Mouse (Mus musculus) ovary, postnatal 10 days (tissue): ENCODE results near the gene Usp50.

Source experiments
- DNase-seq: peaks from one replicate; pipeline ENCODE4 v3.0.0; 2022; ENCODE audit warnings: low spot score

Usp50 gene

DNA sequence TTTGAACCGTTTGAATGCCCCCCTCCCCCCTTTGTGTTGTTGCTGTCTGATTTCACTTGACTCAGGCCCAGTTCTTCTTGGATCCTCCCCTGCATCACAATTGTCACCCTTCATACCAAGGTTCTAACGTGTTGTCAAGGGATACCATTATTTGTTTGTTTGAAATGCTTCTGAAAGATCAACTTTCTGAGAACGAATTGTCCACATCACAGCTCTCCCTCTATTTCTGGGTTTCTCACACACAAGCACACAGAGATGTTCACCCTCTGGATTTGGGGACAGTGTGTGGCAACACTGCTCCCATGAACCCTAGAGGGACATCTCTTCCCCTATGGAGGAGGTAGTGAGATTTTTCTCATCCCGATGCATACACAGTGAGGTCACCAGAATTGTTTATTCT, at the start of gene Usp50:
Usp50 (minus strand) TSS at position 101 of the 400 bp plus-strand sequence.
- DNase-seq, result no peak

DNA sequence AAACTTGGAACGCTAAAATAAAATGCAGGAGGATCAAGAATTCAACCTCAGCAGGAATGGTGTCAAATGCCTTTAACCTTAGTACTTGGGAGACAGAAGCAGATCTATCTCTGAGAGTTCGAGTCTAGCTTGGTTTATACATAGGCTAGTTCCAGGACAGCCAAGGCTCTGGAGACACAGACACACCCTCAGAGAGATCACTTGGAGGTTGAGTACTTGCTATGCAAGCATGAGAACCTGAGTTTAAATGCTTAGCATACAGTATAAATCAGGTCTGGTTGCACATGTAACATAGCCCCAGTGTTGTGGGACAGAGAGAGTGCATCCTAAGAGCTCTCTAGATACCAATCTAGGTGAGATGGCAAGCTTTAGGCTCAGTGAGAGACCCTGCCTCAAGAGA, 34.1 kb upstream of the Usp50 start:
- DNase-seq, result no peak

DNA sequence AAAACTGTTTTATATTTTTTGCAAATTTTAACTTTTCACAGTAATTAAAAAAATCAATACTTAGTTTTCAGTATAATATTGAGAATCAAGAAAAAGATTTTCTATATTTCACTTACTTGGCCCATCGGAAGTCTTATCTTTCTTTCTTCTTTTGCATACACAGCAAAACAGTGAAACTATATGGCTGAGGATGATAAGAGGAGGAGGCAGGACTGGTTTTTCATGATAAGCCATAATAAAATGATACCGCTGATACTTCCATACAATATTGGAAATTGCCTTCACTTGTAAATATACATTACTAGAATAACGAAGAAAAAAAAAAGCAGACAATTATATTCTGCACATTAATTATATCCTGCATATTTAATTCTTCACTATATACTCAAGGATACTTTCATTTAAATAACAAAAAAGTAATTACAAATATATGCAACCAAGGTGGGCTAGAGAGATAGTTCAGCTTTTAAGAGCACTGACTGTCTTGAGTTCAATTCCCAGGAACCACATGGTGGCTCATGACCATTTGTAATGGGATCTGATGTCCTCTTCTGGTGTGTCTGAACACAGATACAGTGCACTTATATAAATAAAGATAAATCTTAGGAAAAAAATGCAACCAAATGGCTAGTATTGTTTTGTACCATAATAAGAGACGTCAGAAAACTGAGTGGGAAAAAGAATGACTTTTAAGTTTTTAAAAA, 33.5 kb upstream of the Usp50 start:
- DNase-seq, result no peak

DNA sequence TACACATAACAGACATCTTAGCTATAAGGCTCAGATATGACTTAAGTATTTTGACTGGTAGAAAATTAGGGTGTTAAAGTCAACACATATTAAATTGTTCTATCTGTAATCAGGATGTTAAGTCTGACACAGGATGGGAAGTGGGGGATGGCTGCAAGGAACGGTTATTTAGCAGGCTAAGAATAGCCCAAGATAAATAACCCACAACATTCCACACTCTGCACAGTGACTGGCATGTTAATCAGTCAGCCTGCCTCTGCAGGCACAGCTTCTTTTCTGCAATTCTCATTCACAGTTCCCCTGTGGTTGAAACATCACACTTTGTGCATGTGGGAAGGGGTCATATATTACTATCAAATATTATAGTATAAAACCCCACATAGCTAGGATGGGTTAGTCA, 32.6 kb upstream of the Usp50 start:
- DNase-seq, result no peak

DNA sequence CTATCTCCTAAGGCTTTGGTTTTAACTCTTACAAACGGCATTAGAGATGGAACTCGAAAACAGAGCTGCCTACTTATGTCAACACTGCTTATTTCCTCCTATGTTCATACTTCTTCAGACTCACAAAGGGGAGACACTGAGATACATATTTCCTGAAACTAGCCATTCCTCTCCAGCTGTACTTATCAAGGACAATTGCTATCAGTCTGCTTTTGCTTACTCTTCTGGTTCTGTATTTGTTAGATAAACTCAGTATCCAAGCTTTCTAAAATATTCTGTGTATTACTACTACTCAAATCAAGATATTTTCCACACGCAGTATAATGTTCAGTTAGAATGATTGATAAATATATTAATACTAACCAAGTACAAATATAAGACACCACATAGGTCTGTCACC, 18.7 kb upstream of the Usp50 start:
- DNase-seq, result no peak

DNA sequence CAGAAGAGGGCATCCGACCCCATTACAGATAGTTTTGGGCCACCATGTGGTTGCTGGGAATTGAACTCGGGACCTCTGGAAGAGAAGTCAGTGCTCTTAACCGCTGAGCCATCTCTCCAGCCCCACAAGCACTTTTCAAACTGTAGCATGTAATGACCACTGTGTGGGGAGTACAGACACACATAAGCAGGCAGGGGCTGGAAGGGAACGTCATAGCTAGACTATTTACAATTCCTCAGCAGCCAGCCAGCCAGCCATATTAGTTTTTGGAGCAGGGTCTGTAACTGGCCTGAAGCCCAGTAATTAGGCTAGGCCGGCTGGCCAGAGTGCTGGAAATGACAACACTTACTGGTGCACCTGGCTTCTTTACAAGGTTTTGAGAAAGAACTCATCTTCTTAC, 15.2 kb upstream of the Usp50 start:
- DNase-seq, result no peak

DNA sequence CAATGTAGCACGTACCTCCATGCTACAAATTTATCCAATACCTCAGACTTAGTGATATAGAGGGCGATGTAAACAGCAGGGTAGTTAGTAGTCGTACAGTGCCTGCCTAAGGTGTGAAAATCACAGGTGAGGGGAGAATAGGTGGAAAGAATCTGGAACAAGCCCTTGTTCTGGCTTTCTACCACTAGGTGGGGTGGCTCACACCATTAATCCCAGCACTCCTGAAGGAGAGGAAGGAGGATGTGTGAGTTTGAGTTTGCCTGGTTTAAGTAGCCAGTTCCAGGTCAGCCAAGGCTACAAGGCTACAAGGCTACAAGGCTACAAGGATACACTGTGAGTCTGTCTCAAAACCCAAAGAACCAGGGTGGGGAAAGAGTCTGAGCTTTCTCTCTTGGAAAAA, 12.4 kb upstream of the Usp50 start:
- no peak for DNase-seq

DNA sequence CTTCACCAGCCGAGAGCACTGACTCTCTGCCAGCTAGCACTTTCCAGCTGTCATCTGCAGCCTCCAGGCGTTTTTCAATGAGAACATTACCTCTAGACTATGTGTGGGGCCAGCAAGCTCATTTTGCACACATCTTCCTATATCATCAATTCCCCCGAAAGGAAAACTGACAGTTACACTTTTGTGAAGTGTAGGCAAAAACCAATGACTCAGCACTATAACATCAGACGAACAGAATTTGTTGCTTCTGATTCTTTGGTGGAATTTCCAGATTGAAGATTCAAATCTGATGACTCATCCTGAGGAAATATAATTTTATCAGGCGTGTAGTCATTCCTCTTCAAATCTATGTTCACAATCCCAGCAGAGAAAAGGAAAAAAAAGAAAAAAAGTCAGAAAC, 9.3 kb upstream of the Usp50 start:
- DNase-seq, result no peak

DNA sequence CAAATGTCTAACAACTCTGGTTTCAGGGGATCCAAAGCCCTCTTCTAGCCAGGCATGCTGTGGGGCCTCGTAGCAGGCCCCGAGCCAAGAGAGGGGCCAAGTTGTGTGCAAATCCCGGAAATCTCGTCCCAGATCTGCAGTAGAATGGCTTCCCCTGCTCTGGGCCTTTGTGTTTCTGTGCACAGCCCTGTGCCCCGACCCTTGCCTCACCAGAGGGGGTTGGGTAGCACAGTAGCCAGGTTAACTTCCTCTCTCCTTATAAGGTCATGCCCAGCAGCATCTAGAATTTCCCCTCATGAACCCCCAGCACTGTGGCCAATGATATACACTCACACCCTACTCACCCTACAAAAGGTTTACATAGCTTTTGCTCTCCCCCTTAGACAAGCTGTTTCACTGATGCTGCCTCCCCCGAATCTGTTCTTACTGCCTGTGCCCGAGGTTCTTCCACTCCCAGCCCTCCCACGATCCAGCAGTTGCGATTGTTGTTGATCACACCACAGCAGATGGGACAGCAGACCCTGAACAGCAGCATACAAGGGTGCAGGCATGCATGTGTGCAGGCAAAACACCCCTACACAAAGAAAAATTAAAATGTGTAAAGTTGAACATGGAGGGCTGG, 4.6 kb upstream of the Usp50 start:
- DNase-seq, result no peak

DNA sequence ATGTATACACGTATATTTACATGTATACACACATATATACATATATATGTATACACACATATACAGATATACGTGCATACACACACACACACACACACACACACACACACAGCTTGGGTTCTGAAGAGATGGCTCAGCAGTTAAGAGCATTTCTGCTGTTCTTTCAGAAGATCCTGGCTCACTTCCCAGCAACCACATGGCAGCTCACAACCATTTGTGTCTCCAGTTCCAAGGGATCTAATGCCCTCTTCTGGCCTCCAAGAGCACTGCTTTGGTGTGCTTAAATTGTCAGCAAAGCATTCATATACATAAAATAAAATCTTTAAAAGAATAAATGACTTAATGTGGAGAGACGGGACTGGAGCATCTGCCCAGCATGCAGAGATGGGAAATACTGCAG, 837 bp downstream of the Usp50 start:
- peak; percentile 17 for DNase-seq

DNA sequence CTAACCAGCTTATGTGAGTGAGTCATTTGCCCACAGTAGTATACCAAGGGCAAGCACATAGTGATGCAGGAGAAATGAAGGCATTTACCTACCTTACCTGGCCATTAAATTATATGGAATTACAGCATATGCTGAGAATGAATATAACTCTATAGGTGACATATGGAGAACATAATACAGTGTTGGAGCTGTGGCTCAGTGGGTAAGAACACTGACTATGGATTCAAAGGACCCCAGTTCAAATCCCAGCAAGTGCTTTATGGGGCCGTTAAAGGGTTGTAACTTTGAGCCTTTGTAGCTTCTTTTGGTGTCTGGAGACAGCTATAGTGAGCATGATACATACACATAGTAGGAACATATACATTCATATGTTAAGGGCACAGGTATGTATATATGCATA, 1.8 kb downstream of the Usp50 start:
- no peak for DNase-seq

DNA sequence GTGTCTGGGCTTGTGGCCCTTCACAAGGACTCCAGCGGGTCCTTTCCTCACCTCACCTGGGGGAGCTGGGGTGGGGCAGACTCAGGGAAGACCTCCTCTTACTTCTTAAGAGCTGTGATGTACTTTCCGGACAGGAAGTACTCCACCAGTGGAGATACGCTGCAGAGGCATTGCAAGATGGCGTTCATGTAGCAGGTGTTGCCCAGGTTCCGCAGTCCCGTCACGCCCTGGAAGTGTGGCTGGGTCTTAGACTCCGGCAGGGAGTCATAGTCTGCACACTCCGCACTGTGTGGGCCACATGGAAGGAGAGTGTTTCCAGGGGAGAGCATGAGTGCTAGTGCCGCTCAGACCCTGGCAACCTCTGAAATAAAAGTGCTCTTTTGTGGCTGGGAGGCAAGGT, 3.0 kb downstream of the Usp50 start:
- no peak for DNase-seq

DNA sequence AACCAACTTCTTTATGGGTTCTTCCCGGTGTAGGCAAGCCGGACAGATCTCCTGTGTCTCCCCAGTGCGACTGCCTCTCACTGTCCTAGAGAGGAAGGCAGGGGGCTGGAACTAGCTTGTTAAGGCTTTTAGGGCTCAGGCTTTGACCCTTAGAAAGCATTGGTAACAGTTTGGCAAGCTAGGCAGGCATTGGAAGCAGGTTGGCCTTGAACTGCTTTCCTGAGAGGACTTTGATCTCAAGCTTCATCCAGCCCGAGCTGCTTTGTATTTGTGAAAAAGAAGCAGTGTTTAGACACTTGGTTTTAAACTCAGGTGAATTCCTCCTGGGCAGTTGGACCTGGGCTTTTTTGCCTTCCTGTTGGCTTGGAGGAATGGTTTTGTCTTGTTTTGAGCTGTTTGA, 4.5 kb downstream of the Usp50 start:
- no peak for DNase-seq

DNA sequence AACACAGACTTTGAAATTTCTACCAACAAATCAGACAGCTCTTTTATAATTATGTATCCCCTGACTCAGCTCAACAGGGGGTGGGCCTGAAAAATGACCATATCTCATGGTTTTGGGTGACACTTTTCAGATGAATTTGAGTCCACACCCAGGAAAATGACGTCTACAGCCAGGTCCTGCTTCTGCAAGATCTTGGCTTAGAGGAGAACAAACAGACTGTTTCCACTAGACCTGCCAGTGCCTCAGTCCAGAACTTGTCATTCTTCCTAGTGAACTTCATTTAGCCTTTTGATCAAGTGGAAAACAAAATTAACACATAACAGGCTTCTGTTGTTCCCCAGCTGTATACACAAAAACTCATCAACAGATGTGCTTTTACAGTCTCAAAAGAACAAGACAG, 6.9 kb downstream of the Usp50 start:
- no peak for DNase-seq

DNA sequence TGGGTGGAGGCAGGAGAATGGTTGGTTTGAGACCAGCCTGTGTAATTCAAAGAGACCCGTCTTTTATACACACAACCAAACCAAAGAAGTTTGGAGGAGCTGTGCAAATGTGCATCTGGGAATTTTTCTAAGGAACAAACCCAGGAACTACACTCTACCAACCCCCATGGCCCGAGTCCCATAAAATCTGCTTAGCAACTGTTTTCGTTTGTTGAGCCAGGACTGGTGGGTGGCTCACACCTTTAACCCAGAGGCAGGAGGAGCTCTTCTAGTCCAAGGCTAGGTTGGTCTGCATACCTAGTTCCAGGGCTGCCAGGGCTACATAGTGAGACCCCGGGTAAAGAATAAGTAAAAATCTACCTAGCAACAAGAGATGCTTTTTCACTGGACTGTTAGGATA, 7.3 kb downstream of the Usp50 start:
- DNase-seq, result no peak

DNA sequence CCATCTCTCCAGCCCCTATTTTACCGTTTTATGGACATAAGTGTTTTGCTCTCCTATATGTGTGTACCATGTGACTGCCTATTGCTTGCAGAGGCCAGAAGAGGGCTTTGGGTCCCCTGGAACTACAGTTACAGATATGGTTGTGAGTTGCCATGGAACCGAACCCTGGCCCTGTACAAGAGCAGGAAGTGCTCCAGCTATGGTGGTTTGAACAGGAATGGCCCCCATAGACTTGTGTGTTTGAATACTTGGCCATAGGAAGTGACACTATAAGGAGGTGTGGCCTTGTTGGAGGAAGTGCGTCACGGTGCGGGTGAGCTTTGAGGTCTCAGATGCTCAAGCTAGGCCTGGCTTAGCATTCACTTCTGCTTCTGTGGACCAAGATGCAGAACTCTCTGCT, 11.1 kb downstream of the Usp50 start:
- DNase-seq, result no peak

DNA sequence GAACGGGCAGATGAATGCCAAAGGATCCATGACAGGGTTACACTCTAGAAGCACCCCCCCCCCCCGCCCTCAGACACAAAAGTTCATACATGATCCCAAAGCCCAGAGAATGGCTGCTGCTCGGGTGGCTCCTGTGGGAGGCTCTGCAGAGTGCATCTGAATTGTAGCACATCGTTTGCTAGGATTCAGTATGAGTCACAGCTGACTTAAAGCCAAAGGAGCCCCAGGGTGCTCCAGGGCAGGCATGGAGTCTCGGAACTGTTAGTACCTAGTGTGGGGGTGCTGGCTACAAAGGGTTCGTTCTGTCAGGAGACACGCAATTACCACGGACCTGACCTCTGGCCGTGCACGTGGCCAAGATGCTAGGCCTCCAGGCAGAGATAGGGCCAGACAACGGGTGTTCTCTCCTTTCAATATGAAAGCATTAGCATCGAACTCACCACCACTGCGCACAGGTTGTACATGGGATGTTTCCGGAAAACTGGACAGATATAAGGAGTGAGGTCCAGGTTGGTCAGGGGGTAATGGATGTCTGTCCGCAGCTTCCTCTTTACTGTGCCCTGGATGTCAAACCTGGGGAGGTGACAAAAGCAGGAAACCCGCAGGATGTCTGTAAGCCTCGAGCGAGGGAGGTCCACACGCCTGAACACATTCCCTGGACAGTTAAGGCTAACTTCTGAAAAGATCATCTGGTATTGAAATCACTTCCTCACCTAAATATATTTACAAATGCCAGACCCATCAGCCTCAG, 13.7 kb downstream of the Usp50 start:
- no peak for DNase-seq

DNA sequence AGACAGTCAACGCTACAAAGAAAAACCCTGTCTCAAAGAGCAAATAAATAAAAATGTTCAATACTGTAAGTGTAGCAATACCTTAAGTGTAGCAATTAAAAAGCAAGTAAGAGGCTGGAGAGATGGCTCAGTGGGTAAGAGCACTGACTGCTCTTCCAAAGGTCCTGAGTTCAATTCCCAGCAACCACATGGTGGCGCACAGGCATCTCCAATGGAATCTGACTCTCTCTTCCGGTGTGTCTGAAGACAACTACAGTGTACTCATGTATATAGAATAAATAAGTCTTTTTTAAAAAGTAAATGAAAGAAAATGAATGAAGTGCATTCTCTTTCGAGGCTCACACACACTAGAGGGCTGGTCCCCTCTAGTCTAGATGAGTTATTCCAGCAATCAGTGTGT, 15.1 kb downstream of the Usp50 start:
- no peak for DNase-seq

DNA sequence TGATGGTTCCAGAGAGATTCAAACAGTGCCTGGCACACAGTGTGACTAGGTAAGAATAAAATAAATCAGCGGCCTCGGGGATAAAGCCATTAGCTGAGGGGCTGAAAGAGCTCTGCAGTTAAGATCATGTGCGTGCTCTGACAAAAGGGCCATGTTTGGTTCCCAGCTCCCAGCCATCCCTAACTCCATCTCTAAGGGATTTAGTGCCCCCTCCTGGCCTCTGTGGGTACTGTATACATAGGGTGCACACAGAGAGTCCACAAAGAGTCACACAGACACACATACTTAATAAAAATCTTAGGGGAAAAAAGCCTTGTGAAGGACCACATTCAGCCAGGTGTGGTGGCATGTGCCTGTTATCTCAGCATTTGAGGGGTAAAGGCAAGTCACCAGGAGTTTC, 15.7 kb downstream of the Usp50 start:
- no peak for DNase-seq

DNA sequence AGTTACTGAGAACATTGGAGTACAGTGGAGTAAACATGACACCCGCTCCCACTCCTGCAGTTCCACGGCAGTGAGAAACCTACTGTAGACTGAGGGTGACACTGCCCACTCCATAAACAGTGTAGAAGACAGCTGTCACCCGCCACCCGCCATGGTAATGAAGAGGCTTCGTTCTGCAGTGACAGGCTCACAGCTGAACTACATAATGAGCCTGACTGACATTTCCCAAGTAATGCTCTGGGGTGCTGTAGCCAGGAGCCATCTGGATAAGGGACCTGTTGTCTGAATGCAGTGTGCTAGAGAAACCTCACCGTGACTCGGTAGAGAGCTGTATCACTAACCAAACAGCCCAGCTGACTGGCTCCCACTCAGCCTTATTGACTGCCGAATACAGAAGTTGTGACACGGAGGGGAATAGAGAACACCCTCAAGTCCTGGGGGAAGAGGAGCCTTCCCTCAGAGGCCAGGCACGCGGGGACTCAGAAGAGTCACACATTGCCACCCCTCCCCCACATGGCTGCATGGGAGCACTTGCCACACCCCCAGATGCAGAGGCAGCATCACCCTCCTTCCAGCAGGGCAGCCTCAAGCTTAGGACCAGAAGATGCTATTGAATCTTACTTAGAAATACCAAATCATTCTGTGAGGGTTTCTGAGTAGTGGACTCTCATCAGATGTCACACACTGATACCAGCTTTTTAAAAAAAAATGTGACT, 17.2 kb downstream of the Usp50 start:
- no peak for DNase-seq

DNA sequence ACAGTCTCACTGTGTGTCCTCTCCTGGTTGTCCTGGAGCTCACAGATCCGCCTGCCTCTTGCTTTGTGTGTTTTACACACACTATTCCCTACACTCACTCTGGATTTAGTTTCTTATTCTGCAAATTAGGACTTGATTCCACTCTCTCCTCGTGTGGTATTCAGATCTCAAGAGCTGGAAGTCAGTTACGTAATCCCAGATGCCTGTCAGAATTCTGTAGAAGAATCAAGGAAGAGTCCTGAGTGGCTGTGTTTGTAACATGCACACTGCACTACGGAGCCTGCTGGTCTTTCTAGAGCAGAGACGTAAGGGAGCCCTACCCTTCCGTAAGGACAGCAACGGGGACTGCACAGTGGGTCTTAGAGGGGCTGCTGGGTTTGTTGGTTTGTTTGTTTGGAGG, 23.9 kb downstream of the Usp50 start:
- no peak for DNase-seq

DNA sequence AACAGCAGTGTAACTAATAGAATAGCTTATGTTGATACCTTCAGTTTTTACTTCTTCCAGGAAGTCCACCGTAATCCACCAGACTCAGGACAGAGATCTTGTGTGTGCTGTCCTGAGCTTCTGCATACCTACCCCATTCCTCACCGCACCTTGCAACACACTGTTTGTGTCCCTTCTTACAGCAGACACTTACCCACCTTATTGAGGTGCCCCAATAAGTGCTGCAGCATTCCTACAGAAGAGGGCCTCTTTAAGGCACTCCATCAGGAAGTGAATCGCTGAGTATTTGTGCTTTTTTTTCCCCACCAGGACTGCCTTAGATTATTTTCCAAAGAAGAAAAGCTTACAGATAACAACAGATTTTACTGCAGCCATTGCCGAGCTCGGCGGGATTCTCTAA, 27.6 kb downstream of the Usp50 start:
- DNase-seq, result no peak

DNA sequence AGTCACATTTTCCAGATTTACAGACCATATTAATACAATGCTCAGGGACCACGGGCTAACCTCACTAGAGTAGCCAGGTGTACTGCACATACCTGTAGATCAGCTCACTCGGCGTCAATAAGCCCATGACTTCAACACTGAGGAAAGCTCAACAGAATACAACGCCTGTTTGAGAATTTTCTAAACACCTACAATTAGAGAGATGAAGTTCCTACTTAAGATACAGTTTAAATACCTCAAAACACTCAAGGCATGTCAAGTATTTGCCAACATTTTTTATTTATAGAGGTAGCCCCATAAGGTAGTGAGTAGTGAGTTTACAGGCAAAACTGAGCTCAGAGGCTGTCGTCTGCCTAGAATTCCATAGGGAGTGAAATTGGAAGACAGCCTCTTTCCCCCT, 39.9 kb downstream of the Usp50 start:
- no peak for DNase-seq
